Mouse (Mus musculus) forebrain, postnatal 0 days (tissue): Measurements from ENCODE around the gene Cpt1a. TPM values are rescaled to one million over a fixed set of nuclear protein-coding genes. Genes with fewer than 3 reads are reported as not detected.

Source experiments
- ATAC-seq: fragments of 200-750 bp; cut with Nextera tagmentation; 2 replicates; pipeline ENCODE4 v1.8.0; 2017; ENCODE audit warnings: mild to moderate bottlenecking, moderate library complexity
- DNase-seq: peaks from one replicate; pipeline ENCODE4 v3.0.0-alpha.2; 2015
- H3K27ac ChIP-seq: fragments of 300-500 bp; sonication (generic); 2 replicates; pipeline ENCODE4 v1.5.1; 2014; ENCODE audit warnings: low read depth, mild to moderate bottlenecking, antibody characterized with exemption, low read length, moderate library complexity, mixed read lengths
- H3K27me3 ChIP-seq: fragments of 300-500 bp; sonication (generic); 2 replicates; pipeline ENCODE4 v1.6.1; 2014; ENCODE audit warnings: mild to moderate bottlenecking, low read length, mixed read lengths; ENCODE audit not compliant: insufficient read depth
- H3K36me3 ChIP-seq: fragments of 300-500 bp; sonication (generic); 2 replicates; pipeline ENCODE4 v1.6.1; 2014; ENCODE audit warnings: mild to moderate bottlenecking, moderate library complexity; ENCODE audit not compliant: insufficient read depth
- H3K4me1 ChIP-seq: fragments of 300-500 bp; sonication (generic); 2 replicates; pipeline ENCODE4 v1.6.1; 2014; ENCODE audit warnings: antibody characterized with exemption; ENCODE audit not compliant: insufficient read depth
- H3K4me2 ChIP-seq: fragments of 300-500 bp; sonication (generic); 2 replicates; pipeline ENCODE4 v1.6.1; 2014; ENCODE audit warnings: low read depth, mild to moderate bottlenecking, moderate library complexity
- H3K4me3 ChIP-seq: fragments of 300-500 bp; sonication (generic); 2 replicates; pipeline ENCODE4 v1.5.1; 2014; ENCODE audit warnings: low read depth, low read length, mixed read lengths
- H3K9ac ChIP-seq: fragments of 300-500 bp; sonication (generic); 2 replicates; pipeline ENCODE4 v1.6.1; 2014; ENCODE audit warnings: mild to moderate bottlenecking
- H3K9me3 ChIP-seq: fragments of 300-500 bp; sonication (generic); 2 replicates; pipeline ENCODE4 v1.6.1; 2016; ENCODE audit warnings: low read length
- CTCF ChIP-seq: sonication (generic); IDR thresholded peaks from 2 replicates; pipeline ENCODE4 v1.5.1; 2016; ENCODE audit warnings: antibody characterized with exemption, control low read depth, low read depth
- WGBS: fragments of 180-500 bp; shearing (Covaris S2); extraction: QIAGEN DNeasy Blood & Tissue Kit; methylation state at CpG from one replicate; pipeline ENCODE4 v1.1.7; 2014; 5-methylcytosine and 5-hydroxymethylcytosine counted together
- microRNA-seq, 2 experiments: library from miRNA; unstranded; fragments of <30 nt; microRNA quantifications; one replicate each; pipeline ENCODE4; 2016
- polyA plus RNA-seq: library from polyadenylated mRNA; unstranded; fragments of >200 nt; fragmentation: Nextera tagmentation; extraction: Ambion mirVana; gene quantifications from 2 replicates; pipeline ENCODE4 v1.2.1, GENCODE M21; 2015
- total RNA-seq: library from RNA; depleted of rRNA; stranded (reverse); fragments of >200 nt; gene quantifications from 2 replicates; pipeline ENCODE4 v1.2.3, GENCODE M21; 2014; rRNA removed

Gene Cpt1a
- total and polyA plus RNA-seq, 2 experiments from 2014 or later: 17.0 to 17.2 TPM

DNA sequence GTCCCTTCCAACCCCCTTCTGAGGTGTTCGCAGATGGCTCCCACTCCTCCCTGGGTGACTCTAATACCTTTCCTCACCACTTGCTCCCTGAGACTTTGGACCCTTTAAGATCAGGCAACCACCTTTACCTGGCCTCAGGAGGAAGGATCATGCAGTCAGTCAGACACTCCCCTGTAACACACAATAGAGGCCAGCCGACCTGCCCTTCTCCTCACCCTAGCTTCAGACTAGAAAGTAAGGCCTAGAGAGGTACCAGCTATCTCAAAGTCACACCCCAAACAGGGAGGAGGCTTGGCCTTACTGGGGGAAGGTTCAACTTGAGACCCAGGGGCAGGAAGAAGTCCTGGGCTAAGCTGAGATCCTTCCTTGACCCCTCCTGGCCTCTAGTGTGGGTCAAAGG, 102.1 kb downstream of the Cpt1a start:
- Histone ChIP-seq H3K9me3 (no peaks in the 10 kb centered on the region), H3K4me2 (no peak overlapping the region), H3K4me3 (no peak overlapping the region), H3K27ac (no peak overlapping the region), H3K4me1 (no peaks in the 10 kb centered on the region), H3K27me3 (no peaks in the 10 kb centered on the region; the same call in 1 of the 2 replicates), H3K36me3 (no peaks in the 10 kb centered on the region), H3K9ac (no peak overlapping the region)
- no peak for TF ChIP-seq CTCF
- DNase-seq (no peak), ATAC-seq (no peak)
- 84% methylated on average over 2 of the region's 2 CpGs for WGBS

DNA sequence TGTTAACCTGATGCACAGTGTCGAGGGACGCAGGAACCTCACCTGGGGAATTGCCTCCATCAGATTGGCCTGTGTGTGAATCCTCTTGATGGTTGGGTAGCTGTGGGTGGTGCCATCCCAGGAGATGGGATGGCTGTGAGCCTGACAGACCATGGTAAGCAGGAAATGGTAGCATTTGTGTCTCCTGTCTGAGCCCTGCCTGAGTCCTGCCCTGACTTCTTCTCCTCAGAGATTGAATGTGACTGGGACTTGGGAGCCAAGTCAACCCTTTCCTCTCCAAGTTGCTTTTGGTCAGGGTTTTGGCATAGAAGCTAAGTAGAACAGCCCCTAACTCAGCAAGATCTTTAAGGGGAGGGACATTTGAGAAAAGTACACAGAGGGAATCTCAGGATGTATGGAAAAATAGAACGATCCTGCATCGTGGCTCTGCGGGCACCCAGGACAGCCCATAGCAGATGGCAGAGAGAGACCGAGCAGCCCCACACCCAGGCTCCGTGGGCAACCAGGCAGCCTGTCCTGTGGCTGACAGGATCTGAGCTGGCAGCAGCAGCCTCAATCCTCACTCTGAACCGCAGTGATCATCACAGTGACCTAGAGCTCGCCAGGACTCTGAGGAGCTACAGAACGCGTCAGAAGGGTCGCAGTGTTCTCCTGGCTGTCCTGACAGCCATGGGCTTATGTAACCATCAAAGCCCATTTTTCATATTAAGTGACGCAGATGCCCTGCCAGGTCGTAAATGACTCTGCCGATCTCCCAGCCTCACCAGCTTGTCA, 106.1 kb downstream of the Cpt1a start:
- no peak for TF ChIP-seq CTCF
- Histone ChIP-seq H3K27ac (no peak overlapping the region), H3K27me3 (no peaks in the 10 kb centered on the region), H3K4me1 (no peaks in the 10 kb centered on the region), H3K9me3 (no peaks in the 10 kb centered on the region), H3K4me2 (no peak overlapping the region), H3K36me3 (no peaks in the 10 kb centered on the region), H3K9ac (no peak overlapping the region), H3K4me3 (no peak overlapping the region)
- no peak for DNase-seq
- no peak; the same call in 1 of the 2 replicates for ATAC-seq
- 77% methylated on average over 15 of the region's 15 CpGs for WGBS

DNA sequence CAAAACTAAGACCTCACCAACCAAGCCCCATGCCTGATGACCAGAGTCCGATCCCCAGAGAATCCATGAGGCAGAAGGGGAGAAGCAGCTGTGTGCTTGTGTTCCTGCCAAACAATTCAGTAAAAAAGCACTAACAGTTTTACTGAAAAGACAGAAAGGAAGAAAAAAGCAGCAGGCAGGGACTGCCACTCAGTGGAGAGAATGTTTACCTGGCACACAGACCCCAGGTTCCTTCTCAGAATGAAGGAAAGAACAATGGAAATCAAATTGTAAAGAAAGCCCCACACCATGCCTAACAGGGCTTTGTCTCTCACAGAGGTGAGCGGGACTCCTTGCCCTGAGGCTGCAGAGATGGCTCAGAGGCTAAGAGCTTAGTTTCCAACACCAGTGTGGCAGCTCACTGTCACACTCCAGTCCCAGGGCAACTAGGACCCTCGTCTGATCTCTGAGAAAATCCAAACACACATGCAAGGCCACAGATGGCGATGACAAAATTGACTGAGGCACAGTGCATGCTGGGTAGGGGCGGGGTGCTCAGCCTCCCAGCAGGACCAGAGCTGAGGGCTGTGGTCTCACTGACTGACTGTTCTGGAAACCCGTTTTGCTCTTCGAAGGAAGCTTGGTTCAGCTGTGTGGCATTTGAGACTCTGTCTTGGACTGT, 107.2 kb downstream of the Cpt1a start:
- 36% methylated on average over 7 of the region's 7 CpGs for WGBS
- Histone ChIP-seq H3K4me2 (no peak overlapping the region), H3K27ac (peak overlapping the region; percentile 50), H3K4me1 (no peaks in the 10 kb centered on the region), H3K4me3 (no peak overlapping the region), H3K9me3 (no peaks in the 10 kb centered on the region), H3K27me3 (no peaks in the 10 kb centered on the region), H3K9ac (0 out of 2 replicates have a peak overlapping the region, but pooled peaks have one; percentile 28), H3K36me3 (no peaks in the 10 kb centered on the region)
- peak; percentile 38 for TF ChIP-seq CTCF
- ATAC-seq: peak; percentile 76
- peak; percentile 39 for DNase-seq

DNA sequence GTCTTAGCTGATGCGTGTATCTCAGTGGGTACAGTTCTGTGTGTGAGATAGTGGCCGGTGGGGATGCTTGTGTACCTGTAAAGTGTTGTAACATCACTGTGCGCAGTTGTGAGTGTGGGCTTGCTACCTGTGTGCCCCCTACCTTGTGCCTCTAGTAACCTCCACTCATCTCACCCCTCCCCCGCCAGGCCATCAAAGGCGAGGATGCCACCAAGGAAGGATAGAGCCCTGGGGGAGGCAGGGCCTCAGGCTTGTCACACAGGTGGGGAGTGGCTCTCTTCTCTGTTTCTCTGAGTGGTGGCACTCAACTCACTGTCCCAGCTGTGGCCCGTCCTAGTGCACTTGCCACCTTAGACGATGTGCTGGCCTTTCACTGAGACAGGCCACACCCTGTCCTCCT, 108.9 kb downstream of the Cpt1a start:
- no peaks in the 10 kb centered on the region for H3K36me3 ChIP-seq
- H3K27ac ChIP-seq: no peak overlapping the region
- H3K4me2 ChIP-seq: no peak overlapping the region
- 82% methylated on average over 7 of the region's 7 CpGs for WGBS
- DNase-seq (no peak), ATAC-seq (no peak)
- no peaks in the 10 kb centered on the region for H3K9me3 ChIP-seq
- no peak overlapping the region for H3K4me3 ChIP-seq
- H3K9ac ChIP-seq: no peak overlapping the region
- no peaks in the 10 kb centered on the region for H3K27me3 ChIP-seq
- no peak for TF ChIP-seq CTCF
- H3K4me1 ChIP-seq: no peaks in the 10 kb centered on the region

DNA sequence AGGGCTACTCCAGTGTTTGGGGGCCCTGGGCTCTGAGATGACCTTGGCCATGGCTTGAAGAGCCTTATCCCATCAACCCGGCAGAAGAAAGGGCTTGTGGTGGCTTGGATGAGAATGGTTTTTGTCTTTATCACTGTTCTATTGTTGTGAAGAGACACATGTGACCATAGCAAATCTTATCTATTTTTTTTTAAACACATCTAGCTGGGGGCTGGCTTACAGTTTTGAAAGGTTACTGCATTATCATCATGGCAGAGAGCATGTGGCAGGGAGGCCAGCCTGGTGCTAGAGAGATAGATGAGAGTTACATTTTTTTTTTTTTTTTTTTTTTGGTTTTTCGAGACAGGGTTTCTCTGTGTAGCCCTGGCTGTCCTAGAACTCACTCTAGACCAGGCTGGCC, 109.8 kb downstream of the Cpt1a start:
- no peak overlapping the region for H3K27ac ChIP-seq
- no peak overlapping the region for H3K4me3 ChIP-seq
- H3K4me1 ChIP-seq: no peaks in the 10 kb centered on the region
- H3K9me3 ChIP-seq: no peaks in the 10 kb centered on the region
- H3K36me3 ChIP-seq: no peaks in the 10 kb centered on the region
- ATAC-seq (no peak), DNase-seq (no peak)
- H3K9ac ChIP-seq: no peak overlapping the region
- TF ChIP-seq CTCF: no peak
- 93% methylated on average over 1 of the region's 2 CpGs for WGBS
- no peaks in the 10 kb centered on the region for H3K27me3 ChIP-seq
- no peak overlapping the region for H3K4me2 ChIP-seq

DNA sequence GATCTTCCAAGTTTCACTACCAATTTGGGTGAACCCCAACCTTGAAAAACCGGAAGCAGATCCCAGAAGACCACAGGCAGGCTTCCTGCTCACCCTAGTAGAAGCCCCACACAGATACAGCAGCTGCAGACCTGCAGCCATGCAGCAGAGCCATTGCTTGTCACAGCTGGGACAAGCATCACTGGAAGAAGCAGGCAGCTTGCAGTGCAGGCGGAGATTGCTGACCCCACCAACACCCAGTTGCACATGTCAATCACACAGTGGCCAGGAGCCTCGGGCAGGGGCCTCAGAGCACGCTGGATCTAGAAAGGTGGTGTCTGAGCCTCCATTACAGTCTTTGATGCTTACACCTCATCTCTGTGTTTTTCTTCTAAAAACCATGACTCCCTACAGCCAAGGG, 112.0 kb downstream of the Cpt1a start:
- Histone ChIP-seq H3K9ac (no peak overlapping the region), H3K4me1 (no peaks in the 10 kb centered on the region), H3K9me3 (no peaks in the 10 kb centered on the region), H3K4me2 (no peak overlapping the region), H3K27ac (no peak overlapping the region), H3K4me3 (no peak overlapping the region), H3K27me3 (no peaks in the 10 kb centered on the region), H3K36me3 (no peaks in the 10 kb centered on the region)
- TF ChIP-seq CTCF: no peak
- ATAC-seq: no peak
- WGBS: 40% methylated on average over 4 of the region's 4 CpGs
- DNase-seq: no peak

DNA sequence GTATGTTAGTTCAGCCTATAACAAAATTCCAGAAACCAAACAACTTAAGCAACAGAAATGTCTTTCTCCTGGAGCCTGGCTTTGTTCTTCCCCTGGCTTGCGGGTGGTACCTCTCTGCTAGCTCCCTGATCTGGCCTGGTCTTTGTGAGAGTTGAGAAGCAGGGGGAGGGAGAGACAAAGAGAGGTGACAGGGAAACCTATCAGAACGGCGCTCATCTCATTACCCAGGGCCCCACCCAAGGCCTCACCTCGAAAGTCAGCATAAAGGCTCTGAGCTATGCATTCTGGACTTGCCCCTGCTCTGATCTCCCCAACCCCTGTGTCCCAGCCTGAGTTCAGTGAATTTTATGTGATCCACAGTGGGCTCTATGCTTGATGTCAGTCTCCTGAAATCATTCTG, 112.5 kb downstream of the Cpt1a start:
- no peak overlapping the region for H3K9ac ChIP-seq

More for the DNA sequence above, 112.5 kb downstream of the Cpt1a start:
- no peaks in the 10 kb centered on the region for H3K27me3 ChIP-seq
- no peak for DNase-seq
- no peaks in the 10 kb centered on the region for H3K36me3 ChIP-seq
- H3K27ac ChIP-seq: no peak overlapping the region
- ATAC-seq: no peak
- no peak overlapping the region for H3K4me3 ChIP-seq
- no peak for TF ChIP-seq CTCF
- no peaks in the 10 kb centered on the region for H3K4me1 ChIP-seq
- no peak overlapping the region for H3K4me2 ChIP-seq
- WGBS: 36% methylated on average over 4 of the region's 4 CpGs
- no peaks in the 10 kb centered on the region for H3K9me3 ChIP-seq

Small RNAs within 50 kb of the gene (microRNA-seq; reads per million reads assigned to microRNA genes)
- 0.77 to 0.85 reads per million in 2 experiments for gene Mir6984

Other genes starting within 250 kb of the Cpt1a start
- gene Mrpl21, start 39.4 kb upstream of the Cpt1a start, total RNA-seq: 61.7 and 79.1 TPM in 2 replicates
- 92.3 and 96.8 TPM in 2 replicates for gene Mrpl21, start 39.4 kb upstream of the Cpt1a start, polyA plus RNA-seq
- 10.1 and 10.5 TPM in 2 replicates for gene Ighmbp2, start 39.3 kb upstream of the Cpt1a start, total RNA-seq
- 8.8 and 10.4 TPM in 2 replicates for gene Ighmbp2, start 39.3 kb upstream of the Cpt1a start, polyA plus RNA-seq
- gene Tesmin, start 66.5 kb downstream of the Cpt1a start, total RNA-seq: 0.71 and 1.0 TPM in 2 replicates
- gene Tesmin, start 66.5 kb downstream of the Cpt1a start, polyA plus RNA-seq: 0.82 and 1.5 TPM in 2 replicates
- gene Gal, start 92.2 kb downstream of the Cpt1a start, total RNA-seq: 2.0 and 2.1 TPM in 2 replicates
- 14.1 and 21.9 TPM in 2 replicates for gene Gal, start 92.2 kb downstream of the Cpt1a start, polyA plus RNA-seq